Mouse (Mus musculus): ENCODE measurements around the gene Akr1a1. TPM values are rescaled to one million over a fixed set of nuclear protein-coding genes. Genes with fewer than 3 reads are reported as not detected.
"Not testable (repeated sequence)": the region's sequence is repeated elsewhere in the genome, so short reads cannot be mapped to it uniquely, and the experiment has no call there.

The Akr1a1 gene
- polyA plus RNA-seq, 1 experiment from 2014 or later, result 617 TPM

GRCm38 (mm10) chr4:116679141-116679540 is 27.7 kb upstream of the Akr1a1 start:
- no peaks in the 10 kb centered on the region for H3K9me3 ChIP-seq
- H3K4me2 ChIP-seq (replicated peaks), result no peak overlapping the region
- H3K27me3 ChIP-seq, result no peaks in the 10 kb centered on the region
- no peaks in the 10 kb centered on the region for H3K4me1 ChIP-seq (replicated peaks)
- no peak overlapping the region for H3K27ac ChIP-seq
- WGBS, result 68% methylated on average over 5 of the region's 5 CpGs
- no peaks in the 10 kb centered on the region for H3K36me3 ChIP-seq
- no peak for ATAC-seq
- no peak overlapping the region for H3K4me3 ChIP-seq (replicated peaks)
- no peak overlapping the region for H3K9ac ChIP-seq (replicated peaks)

- H3K27me3 ChIP-seq, result no peaks in the 10 kb centered on the region
- no peak overlapping the region for H3K27ac ChIP-seq
- no peak overlapping the region for H3K4me2 ChIP-seq (replicated peaks)
- no peak overlapping the region for H3K9ac ChIP-seq (replicated peaks)
- no peak for ATAC-seq
- no peaks in the 10 kb centered on the region for H3K36me3 ChIP-seq
- no peaks in the 10 kb centered on the region for H3K9me3 ChIP-seq
- 84% methylated on average over 1 of the region's 1 CpGs for WGBS
- no peaks in the 10 kb centered on the region for H3K4me1 ChIP-seq (replicated peaks)
- H3K4me3 ChIP-seq (replicated peaks), result no peak overlapping the region
Observed at GRCm38 (mm10) chr4:116677808-116678207, 26.3 kb upstream of the Akr1a1 start.

GRCm38 (mm10) chr4:116676027-116676426 is 24.5 kb upstream of the Akr1a1 start:
- ATAC-seq, result no peak
- 86% methylated on average over 3 of the region's 3 CpGs for WGBS
- no peaks in the 10 kb centered on the region for H3K9me3 ChIP-seq
- H3K4me1 ChIP-seq (replicated peaks), result no peaks in the 10 kb centered on the region
- H3K4me3 ChIP-seq (replicated peaks), result no peak overlapping the region
- H3K36me3 ChIP-seq, result no peaks in the 10 kb centered on the region
- H3K4me2 ChIP-seq (replicated peaks), result no peak overlapping the region
- no peak overlapping the region for H3K27ac ChIP-seq
- H3K9ac ChIP-seq (replicated peaks), result no peak overlapping the region
- H3K27me3 ChIP-seq, result no peaks in the 10 kb centered on the region

GRCm38 (mm10) chr4:116674761-116675160 is 23.3 kb upstream of the Akr1a1 start:
- H3K4me1 ChIP-seq (replicated peaks); H3K9me3 ChIP-seq; H3K4me3 ChIP-seq (replicated peaks); ATAC-seq; H3K9ac ChIP-seq (replicated peaks); H3K36me3 ChIP-seq; H3K27me3 ChIP-seq; H3K27ac ChIP-seq; H3K4me2 ChIP-seq (replicated peaks): not testable (repeated sequence)
- WGBS, result 94% methylated on average over 6 of the region's 6 CpGs

GRCm38 (mm10) chr4:116672785-116673184 is 21.3 kb upstream of the Akr1a1 start:
- ATAC-seq, result no peak
- WGBS, result 82% methylated on average over 2 of the region's 2 CpGs
- no peak overlapping the region for H3K4me2 ChIP-seq (replicated peaks)
- H3K4me1 ChIP-seq (replicated peaks), result no peaks in the 10 kb centered on the region
- no peaks in the 10 kb centered on the region for H3K27me3 ChIP-seq
- H3K9ac ChIP-seq (replicated peaks), result no peak overlapping the region
- H3K9me3 ChIP-seq, result no peaks in the 10 kb centered on the region
- no peak overlapping the region for H3K27ac ChIP-seq
- no peaks in the 10 kb centered on the region for H3K36me3 ChIP-seq
- H3K4me3 ChIP-seq (replicated peaks), result no peak overlapping the region

GRCm38 (mm10) chr4:116669291-116669690 is 17.8 kb upstream of the Akr1a1 start:
- Histone ChIP-seq H3K27me3 (no peaks in the 10 kb centered on the region), H3K9ac (replicated peaks) (no peak overlapping the region), H3K4me3 (replicated peaks) (no peak overlapping the region), H3K4me2 (replicated peaks) (no peak overlapping the region), H3K27ac (no peak overlapping the region), H3K9me3 (no peaks in the 10 kb centered on the region), H3K36me3 (no peaks in the 10 kb centered on the region), H3K4me1 (replicated peaks) (no peaks in the 10 kb centered on the region)
- 56% methylated on average over 2 of the region's 2 CpGs for WGBS
- no peak for ATAC-seq

- H3K4me2 ChIP-seq (replicated peaks), result no peak overlapping the region
- no peak overlapping the region for H3K4me3 ChIP-seq (replicated peaks)
- H3K4me1 ChIP-seq (replicated peaks), result no peaks in the 10 kb centered on the region
- H3K36me3 ChIP-seq, result no peaks in the 10 kb centered on the region
- ATAC-seq, result no peak
- H3K27me3 ChIP-seq, result no peaks in the 10 kb centered on the region
- H3K9ac ChIP-seq (replicated peaks), result no peak overlapping the region
- no peak overlapping the region for H3K27ac ChIP-seq
- WGBS, result 71% methylated on average over 3 of the region's 3 CpGs
- H3K9me3 ChIP-seq, result no peaks in the 10 kb centered on the region
Observed at GRCm38 (mm10) chr4:116668145-116668544, 16.7 kb upstream of the Akr1a1 start.

- no peak overlapping the region for H3K4me3 ChIP-seq (replicated peaks)
- H3K36me3 ChIP-seq, result no peaks in the 10 kb centered on the region
- H3K9me3 ChIP-seq, result no peaks in the 10 kb centered on the region
- no peaks in the 10 kb centered on the region for H3K27me3 ChIP-seq
- no peak overlapping the region for H3K27ac ChIP-seq
- H3K4me1 ChIP-seq (replicated peaks), result no peaks in the 10 kb centered on the region
- no peak overlapping the region for H3K9ac ChIP-seq (replicated peaks)
- no peak overlapping the region for H3K4me2 ChIP-seq (replicated peaks)
- ATAC-seq, result no peak
- 70% methylated on average over 4 of the region's 4 CpGs for WGBS
Observed at GRCm38 (mm10) chr4:116666625-116667024, 15.1 kb upstream of the Akr1a1 start.

GRCm38 (mm10) chr4:116661998-116662397 is 10.5 kb upstream of the Akr1a1 start:
- Histone ChIP-seq H3K4me2 (replicated peaks) (no peak overlapping the region), H3K27ac (no peak overlapping the region), H3K4me3 (replicated peaks) (no peak overlapping the region), H3K27me3 (no peaks in the 10 kb centered on the region), H3K9ac (replicated peaks) (no peak overlapping the region), H3K36me3 (no peaks in the 10 kb centered on the region), H3K9me3 (no peaks in the 10 kb centered on the region), H3K4me1 (replicated peaks) (no peaks in the 10 kb centered on the region)
- ATAC-seq, result no peak
- 96% methylated on average over 1 of the region's 1 CpGs for WGBS

GRCm38 (mm10) chr4:116660829-116661228 is 9.3 kb upstream of the Akr1a1 start:
- H3K36me3 ChIP-seq, result no peaks in the 10 kb centered on the region
- 79% methylated on average over 6 of the region's 6 CpGs for WGBS
- no peak overlapping the region for H3K4me2 ChIP-seq (replicated peaks)
- no peak overlapping the region for H3K4me3 ChIP-seq (replicated peaks)
- H3K9me3 ChIP-seq, result no peaks in the 10 kb centered on the region
- ATAC-seq, result no peak
- H3K27me3 ChIP-seq, result no peaks in the 10 kb centered on the region
- H3K27ac ChIP-seq, result no peak overlapping the region
- no peak overlapping the region for H3K9ac ChIP-seq (replicated peaks)
- no peaks in the 10 kb centered on the region for H3K4me1 ChIP-seq (replicated peaks)

GRCm38 (mm10) chr4:116659916-116660315 is 8.4 kb upstream of the Akr1a1 start:
- H3K9ac ChIP-seq (replicated peaks); H3K4me2 ChIP-seq (replicated peaks); H3K9me3 ChIP-seq; ATAC-seq; H3K27me3 ChIP-seq; H3K27ac ChIP-seq; H3K4me3 ChIP-seq (replicated peaks); H3K4me1 ChIP-seq (replicated peaks); H3K36me3 ChIP-seq: not testable (repeated sequence)
- WGBS, result 90% methylated on average over 6 of the region's 6 CpGs

GRCm38 (mm10) chr4:116659474-116659873 is 8.0 kb upstream of the Akr1a1 start:
- Histone ChIP-seq H3K27ac (no peak overlapping the region), H3K9ac (replicated peaks) (no peak overlapping the region), H3K4me3 (replicated peaks) (no peak overlapping the region), H3K36me3 (no peaks in the 10 kb centered on the region), H3K4me2 (replicated peaks) (no peak overlapping the region), H3K9me3 (no peaks in the 10 kb centered on the region), H3K27me3 (no peaks in the 10 kb centered on the region), H3K4me1 (replicated peaks) (no peaks in the 10 kb centered on the region)
- no peak for ATAC-seq
- 87% methylated on average over 2 of the region's 2 CpGs for WGBS

GRCm38 (mm10) chr4:116657971-116658370 is 6.5 kb upstream of the Akr1a1 start:
- Histone ChIP-seq H3K36me3 (no peaks in the 10 kb centered on the region), H3K4me3 (replicated peaks) (no peak overlapping the region), H3K27me3 (no peaks in the 10 kb centered on the region), H3K27ac (no peak overlapping the region), H3K4me1 (replicated peaks) (no peaks in the 10 kb centered on the region), H3K4me2 (replicated peaks) (no peak overlapping the region), H3K9me3 (no peaks in the 10 kb centered on the region), H3K9ac (replicated peaks) (no peak overlapping the region)
- ATAC-seq, result no peak
- 37% methylated on average over 3 of the region's 3 CpGs for WGBS

Measured in midbrain, embryonic 13.5 days (tissue).